Mouse (Mus musculus) myocyte (in vitro differentiated cells): ENCODE data around the gene Hmox1.

ENCODE experiments used
- E2F4 ChIP-seq: IDR thresholded peaks from one replicate; pipeline ENCODE4 v1.6.1; 2011; ENCODE audit warnings: mild to moderate bottlenecking, control low read depth, moderate library complexity; ENCODE audit not compliant: insufficient read depth
- MAX ChIP-seq: IDR thresholded peaks from one replicate; pipeline ENCODE4 v1.6.1; 2011; ENCODE audit warnings: low read depth, mild to moderate bottlenecking, control low read depth
- MYOG ChIP-seq, 3 experiments: IDR thresholded peaks; one replicate each; pipeline ENCODE4 v1.6.1; 2011; ENCODE audit warnings: control low read depth in 2 of 3, low read depth in 2 of 3, mild to moderate bottlenecking in 2 of 3; ENCODE audit not compliant: insufficient read length in 2 of 3, control insufficient read depth in 1 of 3, insufficient read depth in 1 of 3
- POLR2A ChIP-seq: IDR thresholded peaks from one replicate; pipeline ENCODE4 v1.6.1; 2011; ENCODE audit warnings: low read depth, mild to moderate bottlenecking, control low read depth, moderate library complexity; ENCODE audit not compliant: insufficient read length
- POLR2AphosphoS2 ChIP-seq: IDR thresholded peaks from one replicate; pipeline ENCODE4 v1.6.1; 2011; ENCODE audit warnings: low read depth, control low read depth; ENCODE audit not compliant: insufficient read length

- TF ChIP-seq POLR2AphosphoS2 (no peak), E2F4 (no peak), POLR2A (no peak), MYOG (IDR thresholded peaks at IDR 0.05; ENCODE audit: control insufficient read depth in 1 of 3, insufficient read depth in 1 of 3, insufficient read length in 2 of 3, low read depth in 2 of 3) (no peak), MAX (no peak)
Observed at GRCm38 (mm10) chr8:75087127-75087526, 6.3 kb upstream of the Hmox1 start.
